Mouse (Mus musculus) layer of hippocampus, postnatal 10 days (tissue): ENCODE measurements at regions not wholly inside any gene's neighbourhood (a gene's known extent, or its start where the extent isn't known, plus 50 kb on each side); places are given as distances from the start of the nearest gene placed in this dataset.
"Not testable (repeated sequence)": the region's sequence is repeated elsewhere in the genome, so short reads cannot be mapped to it uniquely, and the experiment has no call there.

Experiments used
- DNase-seq, 2 experiments: peaks; one replicate each; pipeline ENCODE4 v3.0.0; 2021; ENCODE audit warnings: low spot score in 2 of 2

DNA sequence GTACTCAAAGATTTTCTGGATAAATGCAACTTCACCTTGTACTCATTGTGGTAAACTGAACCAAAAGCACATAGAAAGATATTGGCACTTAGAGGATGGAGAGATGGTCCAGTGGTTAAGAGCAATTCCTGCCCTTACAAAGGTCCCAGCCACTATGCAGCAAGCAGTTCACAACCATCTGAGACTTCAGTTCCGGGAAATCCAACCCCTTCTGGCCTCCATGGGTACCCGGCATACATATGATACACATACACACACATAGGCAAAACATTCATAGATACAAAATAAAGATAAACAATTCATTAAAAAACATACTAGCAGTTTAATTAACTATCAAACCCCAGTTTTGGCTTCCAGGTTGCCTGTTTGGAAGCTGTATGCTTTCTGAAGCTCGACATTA, 189.5 kb upstream of the Tmem45b start:
- no peak for DNase-seq

GRCm38 (mm10) chr9:31650362-31651130, 186.3 kb upstream of the Tmem45b start:
- no peak for DNase-seq

DNA sequence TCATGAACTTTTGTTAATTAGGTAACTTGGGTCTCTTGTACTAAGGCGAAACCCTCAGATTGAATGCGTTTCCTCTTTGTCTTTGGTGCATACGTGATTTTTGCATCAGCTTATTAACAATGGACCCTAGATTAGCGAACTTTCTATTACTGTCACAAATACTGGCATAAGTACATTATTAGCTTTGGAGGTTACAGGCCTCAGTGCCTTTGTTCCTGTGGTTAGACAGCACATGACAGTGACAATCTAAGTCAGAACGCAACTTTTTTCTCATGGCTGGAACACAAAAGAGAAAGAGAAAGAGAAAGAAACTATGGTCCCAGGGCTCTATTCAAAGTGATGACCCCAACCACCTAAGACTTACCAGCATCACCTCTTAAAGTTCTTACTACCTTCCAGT, 184.8 kb upstream of the Tmem45b start:
- no peak for DNase-seq

DNA sequence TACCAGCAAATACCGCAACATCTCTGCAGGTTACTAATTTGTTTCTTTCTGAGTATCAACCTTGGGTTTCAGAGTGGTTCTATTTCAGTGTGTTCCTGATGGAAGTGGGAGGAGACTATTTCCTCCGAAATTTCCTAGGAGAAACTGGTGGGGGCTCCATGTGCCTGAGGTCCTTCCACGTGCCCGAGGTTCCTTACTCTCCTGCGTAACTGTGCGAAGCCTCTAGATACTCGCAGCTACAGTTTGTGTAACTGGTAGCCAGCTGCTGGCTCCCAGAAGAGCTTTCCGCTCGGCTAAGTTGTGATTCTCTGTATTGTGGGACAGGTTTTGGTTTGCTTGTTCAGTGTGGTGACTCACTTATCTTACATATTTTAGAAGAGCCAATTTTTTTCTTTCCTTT, 184.3 kb upstream of the Tmem45b start:
- no peak for DNase-seq

DNA sequence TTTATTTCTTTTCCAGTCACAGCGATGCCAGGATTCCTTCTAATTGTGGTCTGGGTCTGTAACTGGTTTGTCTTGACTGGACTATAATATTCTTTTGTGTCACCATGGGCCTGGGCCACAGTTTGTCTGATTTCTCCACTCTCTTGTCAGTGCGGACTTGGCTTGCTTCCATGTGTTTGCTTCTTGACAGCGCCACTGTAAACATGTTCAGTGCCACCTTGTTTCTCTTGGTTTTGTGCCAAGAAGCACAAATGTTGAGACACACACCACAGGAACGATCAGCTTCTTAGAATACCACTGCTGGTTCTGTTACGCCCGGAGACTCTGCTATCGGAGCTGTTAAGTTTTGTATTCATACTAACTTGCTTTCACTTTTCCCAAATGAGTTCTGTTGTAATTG, 180.9 kb upstream of the Tmem45b start:
- DNase-seq = no peak

DNA sequence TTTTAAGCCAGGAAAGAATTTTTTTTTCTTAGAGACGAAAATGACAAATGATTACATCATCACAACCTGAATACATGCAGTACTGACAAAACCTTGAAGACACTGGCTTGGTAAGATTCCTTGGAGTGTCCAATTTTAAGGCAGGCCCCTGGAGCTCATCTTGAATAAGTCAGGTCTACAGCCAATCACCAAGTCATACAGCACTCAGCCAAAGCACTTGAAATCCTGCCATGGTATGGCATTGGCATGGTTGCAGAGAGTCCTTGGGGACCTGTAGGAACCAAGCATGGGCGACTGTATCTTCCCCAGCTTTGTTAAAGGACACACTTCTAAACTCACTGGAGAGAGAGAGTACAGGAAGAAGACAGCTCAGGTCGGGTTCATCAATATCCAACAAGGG, 179.8 kb upstream of the Tmem45b start:
- DNase-seq = no peak

DNA sequence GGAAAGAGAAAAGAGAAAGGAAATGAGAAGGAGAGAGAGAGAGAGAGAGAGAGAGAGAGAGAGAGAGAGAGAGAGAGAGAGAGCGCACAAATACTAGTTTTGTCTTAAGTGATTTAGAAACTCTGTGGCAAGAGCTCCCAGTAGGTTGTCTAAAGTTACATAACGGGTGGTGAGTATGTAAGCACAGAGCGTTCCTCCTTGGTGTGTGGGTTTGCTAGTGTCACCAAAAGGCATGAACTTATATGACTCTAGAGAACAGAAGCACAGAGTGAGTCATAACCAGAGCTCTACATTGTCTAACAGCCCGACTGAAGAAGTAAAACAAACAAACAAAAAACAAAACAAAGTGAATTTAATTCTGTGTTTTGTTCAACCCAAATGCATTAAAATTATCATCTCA, 177.9 kb upstream of the Tmem45b start:
- no peak for DNase-seq

GRCm38 (mm10) chr9:31628291-31628690, 164.0 kb upstream of the Tmem45b start:
- DNase-seq = no peak

DNA sequence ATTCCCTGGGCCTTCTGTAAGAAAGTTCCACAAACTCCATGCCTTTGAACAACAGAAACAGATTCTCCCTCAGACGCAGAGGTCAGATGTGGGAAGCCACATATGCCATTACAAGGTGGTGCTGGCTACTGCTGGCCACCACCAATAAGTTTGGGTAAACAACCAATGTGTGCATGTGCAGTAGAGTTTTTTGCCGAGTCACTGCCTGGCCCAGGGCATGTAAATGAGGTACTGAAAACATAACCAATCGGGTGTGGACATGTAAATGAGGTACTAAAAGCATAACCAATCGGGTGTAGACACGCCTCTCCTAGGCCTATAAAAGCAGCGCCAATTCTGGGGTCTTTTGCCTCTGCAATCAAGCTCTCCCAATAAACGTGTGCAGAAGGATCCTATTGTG, 157.3 kb upstream of the Tmem45b start:
- not testable (repeated sequence) for DNase-seq

DNA sequence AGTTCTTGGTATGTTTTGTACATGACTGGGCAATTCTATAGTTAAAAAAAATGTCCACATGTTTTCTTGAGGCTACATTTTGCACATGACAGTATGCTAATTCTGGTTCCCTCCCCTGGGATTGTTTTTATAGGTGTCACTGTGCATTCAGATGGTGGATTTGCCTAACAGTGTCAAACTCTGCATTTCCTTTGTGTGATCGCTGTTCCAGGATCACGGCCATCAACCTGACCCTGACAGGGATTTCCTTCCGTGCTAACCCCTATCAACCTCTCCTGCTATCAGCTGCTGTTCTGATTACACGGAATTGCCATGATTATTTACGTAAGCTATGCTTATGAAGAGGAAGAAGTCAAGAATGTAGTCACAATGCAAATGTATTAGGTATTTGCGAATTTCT, 155.1 kb upstream of the Tmem45b start:
- no peak for DNase-seq

DNA sequence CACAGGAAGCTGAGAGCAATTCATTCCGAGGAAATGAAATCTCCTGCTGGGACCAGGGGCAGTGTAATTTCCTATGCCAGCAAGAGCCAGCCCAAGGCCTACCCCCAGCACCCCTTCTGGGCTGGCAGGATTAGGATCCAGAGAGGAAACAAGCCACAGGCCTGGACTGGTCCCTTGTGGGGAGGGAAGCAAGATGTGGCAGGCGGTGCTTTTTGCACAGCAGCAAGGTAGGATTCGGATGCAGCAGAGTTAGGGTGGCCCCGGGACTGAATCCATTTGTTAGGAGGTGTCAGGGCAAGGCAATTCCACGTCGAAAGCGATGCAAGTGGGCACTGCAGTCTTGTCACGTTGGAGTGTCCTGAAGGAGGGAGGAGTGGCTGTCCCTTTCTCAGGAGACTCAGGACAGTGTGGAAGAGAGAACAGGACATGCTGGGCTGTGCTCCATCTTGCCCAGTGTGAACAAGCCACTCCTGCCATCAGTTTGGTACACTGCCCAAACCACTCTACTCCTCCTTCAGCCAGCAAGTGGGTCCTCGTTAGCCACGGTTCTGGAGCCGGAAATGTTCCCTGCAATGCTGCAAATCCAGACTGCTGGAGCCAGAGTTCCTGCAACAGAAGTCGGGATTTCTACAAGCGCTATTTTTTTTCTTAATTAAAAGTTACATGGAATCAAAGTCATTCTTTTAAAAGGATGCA, 150.1 kb upstream of the Tmem45b start:
- no peak for DNase-seq

DNA sequence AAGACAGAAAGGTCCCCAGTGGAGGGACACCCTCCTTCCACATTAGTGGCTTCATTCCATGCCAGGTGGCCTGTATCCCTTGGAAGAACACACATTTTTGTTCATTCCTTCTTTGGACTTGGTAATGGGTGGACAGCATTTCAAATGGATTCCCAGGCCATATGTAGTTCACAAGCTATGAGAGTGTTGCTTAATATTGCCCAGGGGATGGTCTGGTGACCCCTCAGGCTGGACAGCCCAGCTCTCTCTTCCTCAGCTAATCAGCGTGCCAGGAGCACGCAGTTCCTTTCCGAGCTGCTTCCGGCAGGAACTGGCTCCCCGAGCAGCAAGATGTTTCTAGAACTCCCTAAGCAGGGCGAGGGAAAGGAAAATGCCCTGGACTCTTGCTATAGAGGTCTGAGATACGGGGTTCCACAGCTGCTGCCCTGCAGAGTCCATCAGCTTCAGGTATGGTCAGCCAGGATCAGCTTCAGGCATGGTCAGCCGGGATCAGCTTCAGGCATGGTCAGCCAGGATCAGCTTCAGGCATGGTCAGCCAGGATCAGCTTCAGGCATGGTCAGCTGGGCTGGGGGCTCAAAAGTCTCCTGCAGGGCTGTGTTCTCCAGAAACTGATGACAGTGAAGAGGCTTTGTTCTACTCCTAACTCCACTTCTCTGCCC, 146.9 kb upstream of the Tmem45b start:
- DNase-seq = no peak

DNA sequence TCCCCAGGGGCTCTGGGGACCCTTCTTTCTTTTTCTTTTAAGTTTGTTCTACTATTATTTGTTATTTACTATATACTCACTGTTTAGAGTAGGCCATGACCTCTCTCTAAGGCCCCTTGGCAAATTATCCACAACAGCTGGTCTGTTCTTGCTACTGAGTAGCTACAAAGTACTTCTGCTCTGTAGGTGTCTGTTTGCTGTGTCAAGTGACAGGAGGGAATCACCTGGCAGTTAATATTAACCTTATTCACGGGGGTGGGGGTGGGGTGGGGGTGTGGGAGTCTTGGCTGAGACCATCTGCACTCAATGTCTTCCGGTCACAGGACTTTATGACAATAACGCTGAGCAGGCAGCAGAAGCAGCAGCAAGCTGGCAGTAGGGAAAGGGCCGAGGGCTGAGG, 146.4 kb upstream of the Tmem45b start:
- DNase-seq = no peak

GRCm38 (mm10) chr9:31610212-31610611, 145.9 kb upstream of the Tmem45b start:
- DNase-seq = peak in 1 of 2 experiments; percentile 19

DNA sequence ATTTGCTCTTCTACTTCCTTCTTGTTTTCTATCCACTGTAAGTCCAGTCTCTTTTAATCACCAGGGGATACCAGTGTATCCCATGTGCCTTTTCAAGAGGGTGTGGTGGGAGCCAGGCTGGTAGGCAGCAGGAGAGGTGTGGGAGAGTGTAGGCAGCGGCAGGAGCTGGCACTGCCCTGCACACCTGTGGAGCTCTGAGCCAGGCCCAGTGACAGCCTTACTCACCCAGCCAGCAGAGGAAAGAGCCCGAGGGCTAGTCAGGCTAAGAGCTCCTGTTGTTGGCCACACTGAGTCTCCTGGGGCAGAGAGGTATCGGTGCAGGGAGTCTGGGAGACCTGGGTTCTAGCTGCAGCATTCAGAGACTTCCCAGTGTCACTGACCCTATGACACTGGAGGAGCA, 145.5 kb upstream of the Tmem45b start:
- DNase-seq = no peak

- no peak for DNase-seq
Observed at GRCm38 (mm10) chr9:31608084-31608870, 144.0 kb upstream of the Tmem45b start.

DNA sequence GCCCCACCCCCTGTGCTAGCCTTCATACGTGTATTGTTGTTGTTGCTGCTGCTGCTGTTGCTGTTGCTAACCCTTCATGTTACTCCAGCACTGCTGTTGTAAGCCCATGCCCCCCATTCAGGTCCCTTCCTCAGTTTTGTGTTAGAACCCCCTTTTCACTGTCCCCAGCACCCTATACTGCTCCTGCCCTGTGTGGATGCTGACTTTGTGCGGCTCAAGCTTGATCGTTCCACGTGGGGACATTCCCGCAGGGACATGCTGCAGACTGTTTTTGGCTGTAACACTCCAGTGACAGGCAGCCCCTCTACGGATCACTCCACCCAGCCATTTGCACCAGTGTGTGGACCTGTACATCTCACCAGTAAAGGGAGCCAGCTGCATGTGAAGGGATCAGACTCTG, 142.7 kb upstream of the Tmem45b start:
- DNase-seq = no peak

- DNase-seq = no peak
Observed at GRCm38 (mm10) chr9:31604497-31605090, 140.3 kb upstream of the Tmem45b start.

- no peak for DNase-seq
Observed at GRCm38 (mm10) chr9:31602707-31603106, 138.4 kb upstream of the Tmem45b start.

GRCm38 (mm10) chr9:31595096-31595495, 130.8 kb upstream of the Tmem45b start:
- DNase-seq = no peak

DNA sequence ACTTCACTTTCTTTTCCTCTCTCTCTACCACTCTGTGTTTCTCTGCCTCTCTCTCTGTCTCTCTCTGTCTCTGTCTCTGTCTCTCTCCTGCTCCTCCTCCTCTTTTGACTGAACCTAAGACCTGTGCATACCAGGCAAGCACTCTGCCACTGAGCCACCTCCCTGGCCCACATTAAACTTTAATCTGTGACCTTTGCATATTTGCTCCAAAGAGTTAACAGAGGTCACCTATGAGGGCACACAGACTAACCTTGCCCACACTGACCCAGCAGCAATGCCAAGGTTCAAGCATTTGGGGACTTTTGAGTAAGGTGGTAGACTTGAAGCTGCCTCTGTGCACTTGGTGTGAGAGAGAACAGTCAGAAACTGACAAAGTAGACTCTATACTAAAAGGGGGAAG, 123.4 kb upstream of the Tmem45b start:
- DNase-seq = no peak
